Mouse (Mus musculus) embryonic facial prominence, embryonic 14.5 days (tissue): ENCODE data around the gene Birc3. TPM values are rescaled to one million over a fixed set of nuclear protein-coding genes. Genes with fewer than 3 reads are reported as not detected.
"Not testable (repeated sequence)": the region's sequence is repeated elsewhere in the genome, so short reads cannot be mapped to it uniquely, and the experiment has no call there.

Experiments used
- ATAC-seq: fragments of 200-750 bp; cut with Nextera tagmentation; 2 replicates; pipeline ENCODE4 v1.8.0; 2017; ENCODE audit warnings: low read depth, moderate number of reproducible peaks, moderate TSS enrichment
- DNase-seq: peaks from one replicate; pipeline ENCODE4 v3.0.0-alpha.2; 2015; ENCODE audit warnings: low spot score
- H3K27ac ChIP-seq: fragments of 300-500 bp; sonication (generic); replicated peaks from 2 replicates; pipeline ENCODE4 v1.5.1; 2014; ENCODE audit warnings: low read depth, mild to moderate bottlenecking, low read length, moderate library complexity
- H3K27me3 ChIP-seq: fragments of 300-500 bp; sonication (generic); replicated peaks from 2 replicates; pipeline ENCODE4 v1.6.1; 2014; ENCODE audit warnings: low read length; ENCODE audit not compliant: control insufficient read depth, insufficient read depth
- H3K36me3 ChIP-seq: fragments of 300-500 bp; sonication (generic); 2 replicates; pipeline ENCODE4 v1.6.1; 2014; ENCODE audit warnings: low read length, mixed read lengths; ENCODE audit not compliant: control insufficient read depth, insufficient read depth
- H3K4me1 ChIP-seq: fragments of 300-500 bp; sonication (generic); 2 replicates; pipeline ENCODE4 v1.6.1; 2014; ENCODE audit warnings: antibody characterized with exemption, low read length; ENCODE audit not compliant: control insufficient read depth, insufficient read depth
- H3K4me2 ChIP-seq: fragments of 300-500 bp; sonication (generic); 2 replicates; pipeline ENCODE4 v1.6.1; 2014; ENCODE audit warnings: low read depth, mild to moderate bottlenecking, low read length, moderate library complexity, mixed read lengths
- H3K4me3 ChIP-seq: fragments of 300-500 bp; sonication (generic); 2 replicates; pipeline ENCODE4 v1.5.1; 2014; ENCODE audit warnings: low read depth, mild to moderate bottlenecking, low read length
- H3K9ac ChIP-seq: fragments of 300-500 bp; sonication (generic); 2 replicates; pipeline ENCODE4 v1.6.1; 2014; ENCODE audit warnings: low read depth, mild to moderate bottlenecking, low read length, moderate library complexity, mixed read lengths
- H3K9me3 ChIP-seq: fragments of 300-500 bp; sonication (generic); 2 replicates; pipeline ENCODE4 v1.6.1; 2016; ENCODE audit warnings: low read length; ENCODE audit not compliant: control insufficient read depth
- WGBS: fragments of 180-500 bp; shearing (Covaris S2); extraction: QIAGEN DNeasy Blood & Tissue Kit; methylation state at CpG from one replicate; pipeline ENCODE4 v1.1.7; 2014; 5-methylcytosine and 5-hydroxymethylcytosine counted together
- polyA plus RNA-seq: library from polyadenylated mRNA; unstranded; fragments of >200 nt; fragmentation: Nextera tagmentation; extraction: Ambion mirVana; gene quantifications from 2 replicates; pipeline ENCODE4 v1.2.1, GENCODE M21; 2014

Birc3 gene
- polyA plus RNA-seq, 1 experiment from 2014 or later: 14.6 TPM

- no peak overlapping the region for H3K27ac ChIP-seq
- no peaks in the 10 kb centered on the region for H3K27me3 ChIP-seq
- peaks cover 10% of the 10 kb centered on the region for H3K36me3 ChIP-seq
- H3K4me2 ChIP-seq: no peak overlapping the region
- WGBS: 54% methylated on average over 1 of the region's 1 CpGs
- H3K9me3 ChIP-seq: no peaks in the 10 kb centered on the region
- H3K9ac ChIP-seq: no peak overlapping the region
- ATAC-seq (no peak), DNase-seq (peak; percentile 59)
- H3K4me1 ChIP-seq: no peaks in the 10 kb centered on the region
- H3K4me3 ChIP-seq: no peak overlapping the region
Observed at GRCm38 (mm10) chr9:7855374-7855773, 17.6 kb downstream of the Birc3 start.

- DNase-seq: not testable (repeated sequence)
- WGBS: 78% methylated on average over 14 of the region's 14 CpGs
Observed at GRCm38 (mm10) chr9:7854196-7854595, 18.8 kb downstream of the Birc3 start.

GRCm38 (mm10) chr9:7852346-7853230, 20.4 kb downstream of the Birc3 start:
- no peaks in the 10 kb centered on the region for H3K9me3 ChIP-seq
- no peak overlapping the region for H3K27ac ChIP-seq
- ATAC-seq (no peak), DNase-seq (no peak)
- H3K36me3 ChIP-seq: peaks cover 17% of the 10 kb centered on the region
- no peak overlapping the region for H3K9ac ChIP-seq
- no peak overlapping the region for H3K4me2 ChIP-seq
- H3K4me1 ChIP-seq: no peaks in the 10 kb centered on the region
- H3K27me3 ChIP-seq: no peaks in the 10 kb centered on the region
- H3K4me3 ChIP-seq: no peak overlapping the region
- WGBS: 84% methylated on average over 4 of the region's 4 CpGs

More at GRCm38 (mm10) chr9:7854196-7854595, 18.8 kb downstream of the Birc3 start:
- H3K4me2 ChIP-seq, H3K9me3 ChIP-seq, ATAC-seq, H3K4me1 ChIP-seq, H3K9ac ChIP-seq, H3K36me3 ChIP-seq, H3K27ac ChIP-seq, H3K27me3 ChIP-seq, H3K4me3 ChIP-seq: not testable (repeated sequence)

- no peaks in the 10 kb centered on the region for H3K9me3 ChIP-seq
- no peaks in the 10 kb centered on the region for H3K4me1 ChIP-seq
- H3K4me2 ChIP-seq: no peak overlapping the region
- no peak for DNase-seq
- no peak overlapping the region for H3K4me3 ChIP-seq
- 84% methylated on average over 8 of the region's 8 CpGs for whole genome bisulfite sequencing
- no peaks in the 10 kb centered on the region for H3K27me3 ChIP-seq
- no peak overlapping the region for H3K9ac ChIP-seq
- no peak for ATAC-seq
- H3K27ac ChIP-seq: no peak overlapping the region
- H3K36me3 ChIP-seq: peaks cover 17% of the 10 kb centered on the region
Observed at GRCm38 (mm10) chr9:7851841-7852240, 21.1 kb downstream of the Birc3 start.

GRCm38 (mm10) chr9:7848191-7848590, 24.8 kb downstream of the Birc3 start:
- no peaks in the 10 kb centered on the region for H3K4me1 ChIP-seq
- no peak overlapping the region for H3K27ac ChIP-seq
- no peak overlapping the region for H3K9ac ChIP-seq
- H3K9me3 ChIP-seq: no peaks in the 10 kb centered on the region
- H3K27me3 ChIP-seq: no peaks in the 10 kb centered on the region
- no peak overlapping the region for H3K4me2 ChIP-seq
- no peak overlapping the region for H3K4me3 ChIP-seq
- ATAC-seq (no peak), DNase-seq (no peak)
- H3K36me3 ChIP-seq: peaks cover 11% of the 10 kb centered on the region; the same call in 1 of the 2 replicates
- WGBS: 94% methylated on average over 18 of the region's 18 CpGs

- H3K9ac ChIP-seq: no peak overlapping the region
- H3K4me1 ChIP-seq: no peaks in the 10 kb centered on the region
- H3K4me3 ChIP-seq: no peak overlapping the region
- DNase-seq: no peak
- H3K4me2 ChIP-seq: no peak overlapping the region
- no peak for ATAC-seq
- no peak overlapping the region for H3K27ac ChIP-seq
- no peaks in the 10 kb centered on the region for H3K27me3 ChIP-seq
- no peaks in the 10 kb centered on the region for H3K9me3 ChIP-seq
- peaks cover 11% of the 10 kb centered on the region; the same call in 1 of the 2 replicates for H3K36me3 ChIP-seq
- 87% methylated on average over 1 of the region's 1 CpGs for WGBS
Observed at GRCm38 (mm10) chr9:7846667-7847199, 26.3 kb downstream of the Birc3 start.

GRCm38 (mm10) chr9:7845216-7845895, 27.6 kb downstream of the Birc3 start:
- Histone ChIP-seq H3K27me3 (no peaks in the 10 kb centered on the region), H3K27ac (no peak overlapping the region), H3K4me2 (no peak overlapping the region), H3K4me1 (no peaks in the 10 kb centered on the region), H3K36me3 (peaks cover 11% of the 10 kb centered on the region; the same call in 1 of the 2 replicates), H3K9me3 (no peaks in the 10 kb centered on the region), H3K9ac (no peak overlapping the region), H3K4me3 (no peak overlapping the region)
- WGBS: 70% methylated on average over 4 of the region's 4 CpGs
- no peak for DNase-seq
- no peak for ATAC-seq

GRCm38 (mm10) chr9:7841221-7841620, 31.8 kb downstream of the Birc3 start:
- Histone ChIP-seq H3K27me3 (no peaks in the 10 kb centered on the region), H3K4me3 (no peak overlapping the region), H3K9me3 (no peaks in the 10 kb centered on the region), H3K36me3 (no peaks in the 10 kb centered on the region), H3K27ac (no peak overlapping the region), H3K4me2 (no peak overlapping the region), H3K9ac (no peak overlapping the region), H3K4me1 (no peaks in the 10 kb centered on the region)
- DNase-seq: no peak
- no peak for ATAC-seq
- 61% methylated on average over 6 of the region's 6 CpGs for WGBS
